Mouse (Mus musculus): Measurements from ENCODE around the gene Gm14214. TPM values are rescaled to one million over a fixed set of nuclear protein-coding genes. Genes with fewer than 3 reads are reported as not detected.

Gm14214 gene
- total and polyA plus RNA-seq, 3 experiments, result 0.17 TPM; not detected in 2

- Histone ChIP-seq H3K36me3 (ENCODE audit: control insufficient read depth in 1 of 2, insufficient read depth in 2 of 2, low read length in 2 of 2) (peaks cover 2 to 46% of the 10 kb centered on the region in 2 experiments; a peak in 3 of 4 replicates), H3K4me3 (ENCODE audit: control insufficient read depth in 1 of 2, insufficient read depth in 1 of 2, low read depth in 2 of 2, low read length in 2 of 2) (peak overlapping the region; percentile 43 to 72), H3K9ac (ENCODE audit: control insufficient read depth, low read depth, low read length, poor library complexity, severe bottlenecking) (peak overlapping the region; percentile 67), H3K4me1 (ENCODE audit: control insufficient read depth in 1 of 2, insufficient read depth in 2 of 2, low read length in 2 of 2) (peaks cover 11 to 32% of the 10 kb centered on the region in 2 experiments), H3K9me3 (replicated peaks; ENCODE audit: insufficient read depth, low read length) (no peaks in the 10 kb centered on the region), H3K79me2 (ENCODE audit: control insufficient read depth, insufficient read depth, low read length, poor library complexity) (peaks cover 39% of the 10 kb centered on the region), H3K27me3 (ENCODE audit: control insufficient read depth in 1 of 2, insufficient read depth in 2 of 2, low read length in 2 of 2) (no peaks in the 10 kb centered on the region), H3K27ac (ENCODE audit: control insufficient read depth, low read depth, low read length) (peak overlapping the region; percentile 49)
- 0 out of 2 replicates have a peak, but pooled peaks have one; percentile 12 for TF ChIP-seq TCF12 (IDR thresholded peaks at IDR 0.05; ENCODE audit: low read depth, low read length)
- TF ChIP-seq GATA1 (IDR thresholded peaks at IDR 0.05; ENCODE audit: low read depth, low read length), result 0 out of 2 replicates have a peak, but pooled peaks have one; percentile 13
- peak; percentile 9; the same call in 1 of the 2 replicates for TF ChIP-seq USF1 (IDR thresholded peaks at IDR 0.05; ENCODE audit: low read depth, low read length)
- peak; percentile 81 for TF ChIP-seq ZNF384 (IDR thresholded peaks at IDR 0.05; ENCODE audit: low read depth, low read length)
- TF ChIP-seq POLR2A (IDR thresholded peaks at IDR 0.05; ENCODE audit: control insufficient read depth in 1 of 2, insufficient read depth in 1 of 2, low read depth in 1 of 2, low read length in 2 of 2, poor library complexity in 1 of 2), result peak in 1 of 2 experiments; percentile 68; a peak in 2 of 4 replicates
- 0 out of 2 replicates have a peak, but pooled peaks have one; percentile 52 for TF ChIP-seq TBP (IDR thresholded peaks at IDR 0.05; ENCODE audit: low read depth, low read length)
- no peak for TF ChIP-seq POLR2AphosphoS2 (IDR thresholded peaks at IDR 0.05; ENCODE audit: low read length)
- TF ChIP-seq CTCF (IDR thresholded peaks at IDR 0.05 in 2 of 3, conservative IDR thresholded peaks at IDR 0.05 in 1 of 3; ENCODE audit: control insufficient read depth in 1 of 3, insufficient read depth in 1 of 3, low read depth in 2 of 3, low read length in 3 of 3, poor library complexity in 1 of 3, severe bottlenecking in 1 of 3), result no peak
- 0 out of 2 replicates have a peak, but pooled peaks have one; percentile 6 for TF ChIP-seq MYC (IDR thresholded peaks at IDR 0.05; ENCODE audit: low read depth, low read length)
- peak; percentile 38 for TF ChIP-seq NELFE (IDR thresholded peaks at IDR 0.05; ENCODE audit: low read depth, low read length)
- TF ChIP-seq HCFC1 (IDR thresholded peaks at IDR 0.05; ENCODE audit: low read depth, low read length), result no peak
- no peak for DNase-seq (ENCODE audit: low read depth, low spot score)
Measured at GRCm38 (mm10) chr2:154789977-154790655, 20.3 kb upstream of the Gm14214 start.

- Histone ChIP-seq H3K27ac (ENCODE audit: control insufficient read depth, low read depth, low read length) (no peak overlapping the region), H3K4me3 (ENCODE audit: control insufficient read depth in 1 of 2, insufficient read depth in 1 of 2, low read depth in 2 of 2, low read length in 2 of 2) (no peak overlapping the region), H3K27me3 (ENCODE audit: control insufficient read depth in 1 of 2, insufficient read depth in 2 of 2, low read length in 2 of 2) (no peaks in the 10 kb centered on the region), H3K4me1 (ENCODE audit: control insufficient read depth in 1 of 2, insufficient read depth in 2 of 2, low read length in 2 of 2) (peaks cover 11 to 31% of the 10 kb centered on the region in 2 experiments), H3K9me3 (replicated peaks; ENCODE audit: insufficient read depth, low read length) (no peaks in the 10 kb centered on the region), H3K79me2 (ENCODE audit: control insufficient read depth, insufficient read depth, low read length, poor library complexity) (peaks cover 32% of the 10 kb centered on the region), H3K9ac (ENCODE audit: control insufficient read depth, low read depth, low read length, poor library complexity, severe bottlenecking) (no peak overlapping the region), H3K36me3 (ENCODE audit: control insufficient read depth in 1 of 2, insufficient read depth in 2 of 2, low read length in 2 of 2) (peaks cover 1 to 39% of the 10 kb centered on the region in 2 experiments; a peak in 3 of 4 replicates)
- DNase-seq (ENCODE audit: low read depth, low spot score), result no peak
- TF ChIP-seq UBTF (IDR thresholded peaks at IDR 0.05; ENCODE audit: borderline replicate concordance, insufficient read depth, low read depth, low read length) (no peak), POLR2A (IDR thresholded peaks at IDR 0.05; ENCODE audit: control insufficient read depth in 1 of 2, insufficient read depth in 1 of 2, low read depth in 1 of 2, low read length in 2 of 2, poor library complexity in 1 of 2) (no peak), TCF12 (IDR thresholded peaks at IDR 0.05; ENCODE audit: low read depth, low read length) (no peak), RAD21 (IDR thresholded peaks at IDR 0.05; ENCODE audit: low read depth, low read length) (no peak), CHD2 (IDR thresholded peaks at IDR 0.05; ENCODE audit: low read length) (no peak), GATA1 (IDR thresholded peaks at IDR 0.05; ENCODE audit: low read depth, low read length) (no peak), MEF2A (IDR thresholded peaks at IDR 0.05; ENCODE audit: extremely low read depth, insufficient replicate concordance, low read depth, low read length, poor library complexity, severe bottlenecking) (no peak), MYB (IDR thresholded peaks at IDR 0.05; ENCODE audit: low read depth, low read length) (no peak), USF1 (IDR thresholded peaks at IDR 0.05; ENCODE audit: low read depth, low read length) (no peak), NRF1 (IDR thresholded peaks at IDR 0.05; ENCODE audit: insufficient read depth, low read depth, low read length, poor library complexity, severe bottlenecking) (no peak), ETS1 (IDR thresholded peaks at IDR 0.05; ENCODE audit: low read depth, low read length) (no peak), GABPA (IDR thresholded peaks at IDR 0.05; ENCODE audit: low read depth, low read length) (no peak), HCFC1 (IDR thresholded peaks at IDR 0.05; ENCODE audit: low read depth, low read length) (no peak), ELF1 (IDR thresholded peaks at IDR 0.05; ENCODE audit: low read depth, low read length) (no peak), MAX (IDR thresholded peaks at IDR 0.05; ENCODE audit: low read length) (no peak)
Measured at GRCm38 (mm10) chr2:154789381-154789780, 19.6 kb upstream of the Gm14214 start.
